Mouse (Mus musculus): Measurements from ENCODE around the gene Arhgef18. TPM values are rescaled to one million over a fixed set of nuclear protein-coding genes. Genes with fewer than 3 reads are reported as not detected.

Gene Arhgef18
- polyA plus RNA-seq, 1 experiment from 2014 or later: 10.3 TPM

Other genes starting within 250 kb of the Arhgef18 start
- gene Insr, start 113.4 kb upstream of the Arhgef18 start, polyA plus RNA-seq (2015; fragmentation: Nextera tagmentation; extraction: Ambion mirVana): 41.8 and 43.4 TPM in 2 replicates
- gene A430078G23Rik, start 39.6 kb upstream of the Arhgef18 start, polyA plus RNA-seq (2015; fragmentation: Nextera tagmentation; extraction: Ambion mirVana): not detected in 2 replicates
- 4.5 and 5.2 TPM in 2 replicates for gene Pex11g, start 74.7 kb downstream of the Arhgef18 start, polyA plus RNA-seq (2015; fragmentation: Nextera tagmentation; extraction: Ambion mirVana)
- gene Tex45, start 77.9 kb downstream of the Arhgef18 start, polyA plus RNA-seq (2015; fragmentation: Nextera tagmentation; extraction: Ambion mirVana): 0.18 TPM in 1 of 2 replicates, not detected in the other
- 52.0 and 53.9 TPM in 2 replicates for gene Zfp358, start 100.1 kb downstream of the Arhgef18 start, polyA plus RNA-seq (2015; fragmentation: Nextera tagmentation; extraction: Ambion mirVana)
- 58.3 and 59.9 TPM in 2 replicates for gene Mcoln1, start 107.5 kb downstream of the Arhgef18 start, polyA plus RNA-seq (2015; fragmentation: Nextera tagmentation; extraction: Ambion mirVana)
- 26.5 and 31.0 TPM in 2 replicates for gene Pnpla6, start 122.4 kb downstream of the Arhgef18 start, polyA plus RNA-seq (2015; fragmentation: Nextera tagmentation; extraction: Ambion mirVana)
- gene C330021F23Rik, start 175.0 kb downstream of the Arhgef18 start, polyA plus RNA-seq (2015; fragmentation: Nextera tagmentation; extraction: Ambion mirVana): 0.48 and 0.76 TPM in 2 replicates
- 8.1 and 9.0 TPM in 2 replicates for gene Camsap3, start 194.3 kb downstream of the Arhgef18 start, polyA plus RNA-seq (2015; fragmentation: Nextera tagmentation; extraction: Ambion mirVana)
- gene Xab2, start 228.3 kb downstream of the Arhgef18 start, polyA plus RNA-seq (2015; fragmentation: Nextera tagmentation; extraction: Ambion mirVana): 59.2 and 62.2 TPM in 2 replicates
- 100 and 112 TPM in 2 replicates for gene Pet100, start 228.5 kb downstream of the Arhgef18 start, polyA plus RNA-seq (2015; fragmentation: Nextera tagmentation; extraction: Ambion mirVana)
- gene Pcp2, start 232.5 kb downstream of the Arhgef18 start, polyA plus RNA-seq (2015; fragmentation: Nextera tagmentation; extraction: Ambion mirVana): 0.56 and 0.72 TPM in 2 replicates
- 35.8 and 39.3 TPM in 2 replicates for gene Stxbp2, start 237.9 kb downstream of the Arhgef18 start, polyA plus RNA-seq (2015; fragmentation: Nextera tagmentation; extraction: Ambion mirVana)